Mouse (Mus musculus) hindbrain, embryonic 15.5 days (tissue): ENCODE results near the gene Cyp4f14. TPM values are rescaled to one million over a fixed set of nuclear protein-coding genes. Genes with fewer than 3 reads are reported as not detected.

Experiments used
- ATAC-seq: fragments of 200-750 bp; cut with Nextera tagmentation; 2 replicates; pipeline ENCODE4 v1.8.0; 2017; ENCODE audit warnings: low read depth, moderate number of reproducible peaks, moderate TSS enrichment; ENCODE audit not compliant: low FRiP score
- H3K27ac ChIP-seq: fragments of 300-500 bp; sonication (generic); replicated peaks from 2 replicates; pipeline ENCODE4 v1.5.1; 2015; ENCODE audit warnings: mild to moderate bottlenecking, inconsistent platforms
- H3K27me3 ChIP-seq: fragments of 300-500 bp; sonication (generic); 2 replicates; pipeline ENCODE4 v1.6.1; 2015; ENCODE audit warnings: control low read depth, inconsistent platforms
- H3K36me3 ChIP-seq: fragments of 300-500 bp; sonication (generic); 2 replicates; pipeline ENCODE4 v1.6.1; 2015; ENCODE audit warnings: control low read depth, inconsistent platforms
- H3K4me1 ChIP-seq: fragments of 300-500 bp; sonication (generic); replicated peaks from 2 replicates; pipeline ENCODE4 v1.6.1; 2015; ENCODE audit warnings: control low read depth, inconsistent platforms
- H3K4me2 ChIP-seq: fragments of 300-500 bp; sonication (generic); 2 replicates; pipeline ENCODE4 v1.6.1; 2015; ENCODE audit warnings: moderate library complexity, mild to moderate bottlenecking, inconsistent platforms
- H3K4me3 ChIP-seq: fragments of 300-500 bp; sonication (generic); 2 replicates; pipeline ENCODE4 v1.5.1; 2015; ENCODE audit warnings: mild to moderate bottlenecking, inconsistent platforms
- H3K9ac ChIP-seq: fragments of 300-500 bp; sonication (generic); 2 replicates; pipeline ENCODE4 v1.6.1; 2015; ENCODE audit warnings: inconsistent platforms
- H3K9me3 ChIP-seq: fragments of 300-500 bp; sonication (generic); 2 replicates; pipeline ENCODE4 v1.6.1; 2016; ENCODE audit warnings: control low read depth, inconsistent platforms
- WGBS: fragments of 180-500 bp; shearing (Covaris S2); methylation state at CpG from one replicate; pipeline ENCODE4 v1.1.7; 2015; 5-methylcytosine and 5-hydroxymethylcytosine counted together
- polyA plus RNA-seq: library from polyadenylated mRNA; unstranded; fragments of >200 nt; fragmentation: Nextera tagmentation; extraction: Ambion mirVana; gene quantifications from 2 replicates; pipeline ENCODE4 v1.2.1, GENCODE M21; 2015

Gene Cyp4f14
- polyA plus RNA-seq, 1 experiment from 2014 or later, result not detected

GRCm38 (mm10) chr17:32924658-32925312 lies 7.6 kb upstream of the Cyp4f14 start:
- peak overlapping the region; percentile 93 for H3K4me2 ChIP-seq
- peak; percentile 97 for ATAC-seq
- H3K9me3 ChIP-seq, result 0 out of 2 replicates have a peak, but pooled peaks cover 5% of the 10 kb centered on the region
- H3K36me3 ChIP-seq, result no peaks in the 10 kb centered on the region
- H3K4me3 ChIP-seq, result peak overlapping the region; percentile 55
- H3K27ac ChIP-seq, result peak overlapping the region; percentile 72
- H3K4me1 ChIP-seq, result peaks cover 4% of the 10 kb centered on the region
- 0 out of 2 replicates have a peak, but pooled peaks cover 10% of the 10 kb centered on the region for H3K27me3 ChIP-seq
- peak overlapping the region; percentile 67 for H3K9ac ChIP-seq
- 15% methylated on average over 32 of the region's 32 CpGs for WGBS

- H3K9ac ChIP-seq, result no peak overlapping the region
- ATAC-seq, result no peak
- H3K27ac ChIP-seq, result no peak overlapping the region
- no peak overlapping the region for H3K4me2 ChIP-seq
- H3K36me3 ChIP-seq, result no peaks in the 10 kb centered on the region
- H3K27me3 ChIP-seq, result 0 out of 2 replicates have a peak, but pooled peaks cover 10% of the 10 kb centered on the region
- no peak overlapping the region for H3K4me3 ChIP-seq
- H3K9me3 ChIP-seq, result 0 out of 2 replicates have a peak, but pooled peaks cover 5% of the 10 kb centered on the region
- WGBS, result 92% methylated on average over 1 of the region's 1 CpGs
- peaks cover 4% of the 10 kb centered on the region for H3K4me1 ChIP-seq
These were observed 6.5 kb upstream of the Cyp4f14 start for GRCm38 (mm10) chr17:32923681-32924080.

GRCm38 (mm10) chr17:32919123-32919522 lies 2.0 kb upstream of the Cyp4f14 start:
- WGBS, result 88% methylated on average over 2 of the region's 2 CpGs
- no peak for ATAC-seq
- H3K36me3 ChIP-seq, result no peaks in the 10 kb centered on the region

GRCm38 (mm10) chr17:32916075-32916474 lies 1.1 kb downstream of the Cyp4f14 start:
- Histone ChIP-seq H3K4me3 (no peak overlapping the region), H3K9ac (no peak overlapping the region), H3K4me1 (no peaks in the 10 kb centered on the region), H3K27me3 (0 out of 2 replicates have a peak, but pooled peaks cover 6% of the 10 kb centered on the region), H3K9me3 (0 out of 2 replicates have a peak, but pooled peaks cover 2% of the 10 kb centered on the region), H3K4me2 (no peak overlapping the region), H3K36me3 (no peaks in the 10 kb centered on the region), H3K27ac (no peak overlapping the region)
- 86% methylated on average over 1 of the region's 1 CpGs for WGBS
- no peak for ATAC-seq

More at GRCm38 (mm10) chr17:32919123-32919522, 2.0 kb upstream of the Cyp4f14 start:
- Histone ChIP-seq H3K4me2 (no peak overlapping the region), H3K27ac (no peak overlapping the region), H3K4me1 (no peaks in the 10 kb centered on the region), H3K4me3 (no peak overlapping the region), H3K9ac (no peak overlapping the region), H3K9me3 (0 out of 2 replicates have a peak, but pooled peaks cover 5% of the 10 kb centered on the region), H3K27me3 (0 out of 2 replicates have a peak, but pooled peaks cover 6% of the 10 kb centered on the region)

GRCm38 (mm10) chr17:32906172-32906571 lies 11.0 kb downstream of the Cyp4f14 start:
- WGBS, result 79% methylated on average over 10 of the region's 10 CpGs
- no peak for ATAC-seq

GRCm38 (mm10) chr17:32905239-32905638 lies 11.9 kb downstream of the Cyp4f14 start:
- 11% methylated on average over 19 of the region's 19 CpGs for WGBS
- Histone ChIP-seq H3K4me2 (peak overlapping the region; percentile 56), H3K4me3 (peak overlapping the region; percentile 31), H3K36me3 (no peaks in the 10 kb centered on the region), H3K9ac (0 out of 2 replicates have a peak overlapping the region, but pooled peaks have one; percentile 30), H3K27ac (no peak overlapping the region), H3K27me3 (0 out of 2 replicates have a peak, but pooled peaks cover 9% of the 10 kb centered on the region), H3K4me1 (0 out of 2 replicates have a peak, but pooled peaks cover 4% of the 10 kb centered on the region), H3K9me3 (no peaks in the 10 kb centered on the region)
- peak; percentile 34; the same call in 1 of the 2 replicates for ATAC-seq

More at GRCm38 (mm10) chr17:32906172-32906571, 11.0 kb downstream of the Cyp4f14 start:
- H3K9me3 ChIP-seq, result no peaks in the 10 kb centered on the region
- H3K4me2 ChIP-seq, result no peak overlapping the region
- H3K4me1 ChIP-seq, result 0 out of 2 replicates have a peak, but pooled peaks cover 4% of the 10 kb centered on the region
- H3K27me3 ChIP-seq, result 0 out of 2 replicates have a peak, but pooled peaks cover 9% of the 10 kb centered on the region
- H3K27ac ChIP-seq, result no peak overlapping the region
- H3K9ac ChIP-seq, result no peak overlapping the region
- H3K36me3 ChIP-seq, result no peaks in the 10 kb centered on the region
- no peak overlapping the region for H3K4me3 ChIP-seq

GRCm38 (mm10) chr17:32904414-32904813 lies 12.7 kb downstream of the Cyp4f14 start:
- H3K4me3 ChIP-seq, result no peak overlapping the region
- no peak overlapping the region for H3K27ac ChIP-seq
- WGBS, result 65% methylated on average over 2 of the region's 2 CpGs
- 0 out of 2 replicates have a peak, but pooled peaks cover 9% of the 10 kb centered on the region for H3K27me3 ChIP-seq
- 0 out of 2 replicates have a peak, but pooled peaks cover 4% of the 10 kb centered on the region for H3K4me1 ChIP-seq
- H3K9ac ChIP-seq, result no peak overlapping the region
- H3K9me3 ChIP-seq, result no peaks in the 10 kb centered on the region
- H3K4me2 ChIP-seq, result no peak overlapping the region
- no peak for ATAC-seq
- H3K36me3 ChIP-seq, result no peaks in the 10 kb centered on the region

GRCm38 (mm10) chr17:32901751-32902525 lies 15.2 kb downstream of the Cyp4f14 start:
- H3K9me3 ChIP-seq, result no peaks in the 10 kb centered on the region
- ATAC-seq, result no peak
- WGBS, result 57% methylated on average over 1 of the region's 1 CpGs
- 0 out of 2 replicates have a peak, but pooled peaks cover 9% of the 10 kb centered on the region for H3K27me3 ChIP-seq
- H3K4me3 ChIP-seq, result no peak overlapping the region
- no peak overlapping the region for H3K9ac ChIP-seq
- no peak overlapping the region for H3K27ac ChIP-seq
- 0 out of 2 replicates have a peak, but pooled peaks cover 4% of the 10 kb centered on the region for H3K4me1 ChIP-seq
- no peaks in the 10 kb centered on the region for H3K36me3 ChIP-seq
- no peak overlapping the region for H3K4me2 ChIP-seq

- no peaks in the 10 kb centered on the region for H3K36me3 ChIP-seq
- H3K4me1 ChIP-seq, result peaks cover 8% of the 10 kb centered on the region
- 87% methylated on average over 4 of the region's 4 CpGs for WGBS
- H3K27ac ChIP-seq, result no peak overlapping the region
- no peak overlapping the region for H3K9ac ChIP-seq
- H3K9me3 ChIP-seq, result no peaks in the 10 kb centered on the region
- ATAC-seq, result no peak
- no peak overlapping the region for H3K4me3 ChIP-seq
- H3K27me3 ChIP-seq, result no peaks in the 10 kb centered on the region
- H3K4me2 ChIP-seq, result no peak overlapping the region
These were observed 21.7 kb downstream of the Cyp4f14 start for GRCm38 (mm10) chr17:32895421-32895820.

GRCm38 (mm10) chr17:32893901-32894300 lies 23.2 kb downstream of the Cyp4f14 start:
- Histone ChIP-seq H3K27me3 (no peaks in the 10 kb centered on the region), H3K4me3 (no peak overlapping the region), H3K27ac (no peak overlapping the region), H3K4me1 (peaks cover 19% of the 10 kb centered on the region), H3K36me3 (no peaks in the 10 kb centered on the region), H3K4me2 (no peak overlapping the region), H3K9me3 (no peaks in the 10 kb centered on the region), H3K9ac (no peak overlapping the region)
- ATAC-seq, result no peak
- 80% methylated on average over 3 of the region's 3 CpGs for WGBS

GRCm38 (mm10) chr17:32891239-32892180 lies 25.6 kb downstream of the Cyp4f14 start, which contains the start of gene Zfp870:
Gene Zfp870, minus strand, starts transcription at chr17:32891642.
- Histone ChIP-seq H3K9ac (peak within 1 kb of the TSS; percentile 79), H3K4me3 (peak within 1 kb of the TSS; percentile 57), H3K36me3 (peaks cover 3% of the 10 kb centered on the region; the same call in 1 of the 2 replicates), H3K4me2 (peak within 1 kb of the TSS; percentile 82), H3K4me1 (peaks cover 19% of the 10 kb centered on the region), H3K9me3 (no peaks in the 10 kb centered on the region), H3K27me3 (no peaks in the 10 kb centered on the region), H3K27ac (peak within 1 kb of the TSS; percentile 83)
- ATAC-seq, result peak; percentile 98
- WGBS, result 11% methylated on average over 33 of the region's 33 CpGs
